Mouse (Mus musculus) spleen, postnatal 36 days (tissue): ENCODE data around the gene Zmym4.
"Not testable (repeated sequence)": the region's sequence is repeated elsewhere in the genome, so short reads cannot be mapped to it uniquely, and the experiment has no call there.

Experiments used
- DNase-seq, 2 experiments: peaks; one replicate each; pipeline ENCODE4 v3.0.0; 2022; ENCODE audit warnings: low spot score in 2 of 2, mixed read lengths in 1 of 2

Zmym4 gene

GRCm38 (mm10) chr4:126967864-126968821 is at the start of gene Zmym4:
Gene Zmym4 (minus strand): TSS chr4:126968135.
- DNase-seq: peak; percentile 89 to 93

- no peak for DNase-seq
These were observed 48.4 kb upstream of the Zmym4 start for GRCm38 (mm10) chr4:127016366-127016765.

GRCm38 (mm10) chr4:127015294-127015993 is 47.5 kb upstream of the Zmym4 start:
- peak; percentile 79 to 83 for DNase-seq

DNA sequence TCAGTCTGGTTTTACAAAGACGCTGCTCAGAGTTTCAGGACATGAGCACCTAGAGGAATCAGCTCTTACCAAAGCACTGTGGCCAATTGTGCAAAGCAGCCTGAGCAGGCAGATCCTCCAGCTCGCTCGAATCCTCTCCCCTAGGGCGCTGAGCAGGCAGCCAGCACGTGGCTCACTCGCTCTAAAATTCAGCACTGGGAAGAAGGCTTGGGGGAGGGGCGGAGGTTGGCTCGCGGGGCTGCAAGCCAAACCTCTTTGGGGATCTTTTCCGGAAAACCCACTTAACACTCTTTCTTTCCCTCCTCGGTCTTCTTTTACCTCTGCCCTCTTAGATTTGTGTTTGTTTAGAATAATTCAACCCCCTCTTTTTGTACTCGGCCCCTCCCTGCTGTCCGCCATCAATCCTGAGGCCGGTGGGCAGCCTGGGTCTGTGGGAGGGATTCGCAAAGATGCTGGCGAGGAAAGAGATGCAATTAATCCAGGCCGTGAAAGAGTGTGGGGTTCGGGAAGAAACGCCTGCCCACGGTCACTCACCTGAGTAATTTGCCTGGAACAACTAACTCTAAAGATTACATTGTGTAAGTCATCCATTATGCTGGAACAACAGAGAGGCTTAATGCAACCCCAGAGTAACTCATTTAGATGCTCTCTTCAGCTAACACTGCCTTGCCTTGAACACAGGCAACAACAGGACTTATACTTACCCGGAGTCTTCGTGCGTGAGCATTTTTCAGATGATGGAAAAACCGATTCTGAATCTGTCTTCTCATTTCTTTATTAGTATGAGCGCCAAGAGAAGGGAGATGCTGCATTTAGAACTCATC is 37.4 kb upstream of the Zmym4 start:
- DNase-seq: no peak

DNA sequence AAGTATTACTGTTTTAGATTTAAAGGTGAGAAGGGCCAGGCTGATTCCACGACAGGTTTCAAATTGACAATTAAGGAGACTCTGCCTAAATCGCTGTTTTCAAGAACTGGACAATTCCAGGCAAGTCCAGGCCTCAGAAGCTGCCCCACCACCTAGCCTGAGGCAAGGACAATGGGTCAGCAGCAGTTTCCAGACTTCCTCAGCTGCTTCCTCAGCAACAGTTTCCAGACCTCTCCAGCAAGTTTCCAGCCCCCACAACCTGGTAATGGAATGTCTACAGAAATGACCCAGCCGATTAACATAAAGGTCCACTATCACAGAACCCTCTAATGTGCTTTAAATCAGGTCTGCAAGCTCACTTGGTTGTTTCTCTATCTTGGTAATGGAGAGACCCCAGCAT is 36.4 kb upstream of the Zmym4 start:
- no peak for DNase-seq

DNA sequence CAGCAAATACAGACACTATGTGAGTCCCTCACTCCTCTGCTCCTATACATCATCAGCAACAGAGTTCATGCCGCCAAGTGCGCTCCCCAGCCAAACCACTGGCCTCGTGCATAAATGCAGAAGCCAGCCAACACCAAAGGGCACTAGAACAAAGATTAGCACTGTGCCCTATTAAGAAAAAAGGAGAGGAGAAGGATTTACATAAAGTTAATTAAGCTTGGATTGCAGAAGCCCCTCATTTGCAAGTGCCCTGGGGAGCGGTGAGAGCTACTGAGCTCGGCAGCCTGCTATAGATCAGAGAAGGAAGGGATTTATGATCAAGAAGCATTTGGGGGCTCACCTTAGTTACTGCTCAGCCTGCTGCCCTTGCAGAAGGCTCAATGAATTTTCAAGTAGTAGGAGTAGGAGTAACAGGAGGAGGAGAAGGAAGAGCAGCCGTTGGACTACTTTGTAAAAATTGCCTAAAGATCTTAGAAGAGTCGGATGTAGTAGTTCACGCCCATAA is 32.7 kb upstream of the Zmym4 start:
- DNase-seq: no peak

GRCm38 (mm10) chr4:126999372-126999771 is 31.4 kb upstream of the Zmym4 start:
- DNase-seq: not testable (repeated sequence)

- DNase-seq: no peak
These were observed 24.4 kb upstream of the Zmym4 start for GRCm38 (mm10) chr4:126992356-126992755.

DNA sequence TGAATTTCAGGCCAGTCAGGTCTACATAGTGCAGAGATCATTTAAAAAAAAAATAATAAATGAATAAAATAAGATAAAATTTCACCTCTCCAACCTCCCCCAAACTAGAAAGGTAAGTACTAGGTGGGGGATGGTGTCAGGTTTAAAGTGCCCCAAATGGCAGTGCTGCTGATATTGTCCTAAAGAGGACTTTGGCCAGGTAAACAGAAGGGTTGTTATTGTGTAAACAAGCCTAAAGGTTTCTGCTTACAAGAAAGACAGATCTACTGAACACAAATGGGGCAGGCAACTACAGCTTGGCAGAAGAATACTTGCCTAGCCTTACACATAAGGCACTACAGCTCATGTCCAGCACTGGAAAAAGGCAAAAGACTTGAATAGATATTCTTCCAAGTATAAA is 22.6 kb upstream of the Zmym4 start:
- no peak for DNase-seq

DNA sequence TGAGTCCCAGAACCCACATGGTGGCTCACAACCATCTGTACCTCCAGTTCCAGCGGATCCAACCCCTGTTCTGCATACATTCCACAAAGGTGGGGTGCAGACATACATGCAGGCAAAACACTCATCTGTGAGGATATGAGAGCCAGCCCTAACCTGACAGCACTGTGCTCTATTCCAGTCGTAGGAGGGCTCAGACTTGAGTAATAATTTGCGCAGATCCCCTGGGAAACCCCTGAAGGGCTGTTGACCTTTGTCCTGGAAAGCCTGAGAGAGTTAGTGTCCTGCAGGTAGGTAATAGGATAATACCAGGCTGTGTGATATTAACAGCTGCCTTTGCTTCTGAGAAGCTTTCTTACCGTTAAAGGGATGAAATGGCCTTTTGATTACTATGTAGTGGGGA is 20.6 kb upstream of the Zmym4 start:
- DNase-seq: no peak

DNA sequence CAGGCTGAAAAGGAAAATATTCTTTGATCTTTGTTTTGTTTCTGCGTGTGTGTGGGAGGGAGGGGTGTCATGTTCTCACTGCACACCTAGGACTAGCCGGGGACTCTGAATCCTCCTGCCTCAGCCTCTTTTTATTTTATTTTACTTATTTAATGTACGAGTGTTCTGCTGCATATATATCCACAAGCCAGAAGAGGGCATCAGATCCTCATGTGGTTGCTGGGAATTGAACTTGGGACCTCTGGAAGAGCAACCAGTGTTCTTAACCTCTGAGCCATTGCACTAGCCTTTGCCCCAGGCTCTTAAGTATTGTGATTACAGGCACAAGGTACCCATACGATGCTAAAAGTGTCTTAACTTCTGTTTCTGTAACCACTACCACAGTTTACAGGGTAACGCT is 18.8 kb upstream of the Zmym4 start:
- no peak for DNase-seq

- DNase-seq: not testable (repeated sequence)
These were observed 16.0 kb upstream of the Zmym4 start for GRCm38 (mm10) chr4:126983736-126984525.

DNA sequence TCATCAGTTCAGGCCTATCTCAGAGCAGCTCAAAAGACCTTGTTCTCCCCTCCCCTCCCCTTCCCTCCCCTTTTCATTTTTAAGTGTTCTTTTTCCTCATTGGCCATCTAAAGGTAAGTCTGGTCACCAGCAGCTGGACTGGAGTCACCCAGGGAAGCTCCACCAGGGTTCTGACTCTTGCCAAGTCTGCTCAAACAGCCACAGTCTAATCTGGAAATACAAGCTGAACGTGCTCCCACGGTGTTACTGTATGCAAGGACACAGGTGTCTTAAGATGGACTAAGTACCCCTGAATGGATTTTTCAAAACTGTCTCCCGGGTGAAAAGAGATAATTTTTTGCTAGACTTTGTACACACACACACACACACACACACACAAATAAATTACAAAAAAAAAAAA is 15.4 kb upstream of the Zmym4 start:
- DNase-seq: no peak

DNA sequence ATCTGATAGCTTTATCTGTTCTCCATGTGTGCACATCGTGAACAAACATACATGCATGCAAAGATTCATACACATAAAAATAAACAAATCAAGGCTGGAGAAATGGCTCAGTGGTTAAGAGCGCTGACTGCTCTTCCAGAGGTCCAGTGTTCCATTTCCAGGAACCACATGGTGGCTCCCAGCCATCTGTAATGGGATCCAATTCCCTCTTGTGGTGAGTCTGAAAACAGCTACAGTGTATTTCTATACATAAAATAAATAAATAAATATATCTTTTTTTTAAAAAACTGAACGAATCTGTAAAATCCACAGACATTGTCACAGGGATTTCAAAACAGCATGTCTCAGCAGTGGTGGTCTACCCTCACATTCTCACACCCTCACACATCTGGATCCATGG is 10.8 kb upstream of the Zmym4 start:
- DNase-seq: no peak

DNA sequence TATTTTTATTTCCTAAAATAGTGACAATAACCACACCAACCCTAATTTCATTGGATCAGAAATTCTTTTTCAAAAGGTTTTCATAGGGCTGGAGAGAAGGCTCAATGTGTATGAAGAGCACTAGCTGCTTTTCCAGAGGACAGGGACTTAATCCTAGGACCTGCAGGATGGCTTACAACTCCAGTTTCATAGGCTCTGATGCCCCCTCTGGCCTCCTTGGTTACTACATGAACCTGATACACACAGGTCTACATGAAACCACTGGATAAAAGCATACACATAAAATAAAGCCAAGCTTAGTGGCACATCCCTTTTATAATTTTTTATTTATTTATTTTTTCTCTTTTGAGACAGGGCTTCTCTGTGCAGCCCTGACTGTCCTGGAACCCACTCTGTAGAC is 9.5 kb upstream of the Zmym4 start:
- no peak for DNase-seq

- DNase-seq: peak in 1 of 2 experiments; percentile 2
These were observed 583 bp downstream of the Zmym4 start for GRCm38 (mm10) chr4:126967241-126967863.

DNA sequence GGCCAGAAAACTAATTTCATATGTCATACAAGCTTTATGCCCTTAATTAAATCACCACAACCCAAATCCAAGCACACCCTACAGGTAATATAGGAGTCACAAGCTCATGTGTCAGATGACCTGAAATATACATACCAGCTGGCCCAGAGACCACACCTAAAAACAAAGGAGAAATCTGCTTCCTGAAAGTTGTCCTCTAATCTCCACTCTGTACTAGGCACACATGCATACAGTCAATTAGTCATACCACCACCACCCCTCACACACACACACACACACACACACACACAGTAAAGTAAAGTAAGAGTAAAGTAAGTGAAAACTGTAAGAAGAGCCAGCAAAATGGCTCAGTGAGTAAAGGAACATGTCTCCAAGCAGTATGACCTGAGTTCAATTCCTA is 9.3 kb downstream of the Zmym4 start:
- no peak for DNase-seq

DNA sequence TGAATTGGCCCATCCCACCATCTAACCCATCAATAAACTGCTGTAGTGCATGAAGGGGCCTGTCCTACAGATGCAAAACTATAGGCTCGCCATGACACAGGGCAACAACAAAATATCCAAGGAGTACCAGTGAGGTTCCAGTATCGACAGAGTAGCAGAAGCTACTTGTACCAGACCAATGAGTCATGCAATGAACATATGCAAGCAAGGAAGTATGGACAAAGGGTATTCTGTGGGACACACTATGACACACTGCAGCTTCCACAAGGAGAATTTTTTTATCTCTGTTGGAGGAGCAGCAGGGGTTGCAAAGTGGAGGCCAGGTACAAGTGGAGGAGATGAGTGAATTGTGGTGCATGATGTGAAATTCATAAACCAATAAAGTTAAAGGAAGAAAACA is 9.7 kb downstream of the Zmym4 start:
- DNase-seq: no peak

DNA sequence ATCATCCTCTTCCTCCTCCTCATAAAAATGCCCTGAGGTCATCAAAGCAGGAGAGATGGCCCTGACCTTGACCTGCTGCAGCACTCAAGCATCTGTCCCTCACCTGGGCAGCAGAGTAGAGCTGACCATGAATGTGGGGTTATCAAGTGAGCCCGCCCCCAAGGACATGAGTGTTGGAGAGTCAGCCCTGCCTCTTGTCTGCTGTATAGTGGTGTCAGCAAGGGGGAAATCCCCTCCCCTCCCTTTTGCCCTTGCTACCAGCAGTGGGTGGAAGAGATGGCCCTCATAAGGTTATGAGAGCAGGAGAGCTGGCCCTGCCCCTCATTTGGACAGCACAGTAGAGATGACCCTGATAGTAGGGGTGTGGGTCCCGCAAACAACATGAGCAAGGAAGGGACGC is 10.5 kb downstream of the Zmym4 start:
- no peak for DNase-seq

GRCm38 (mm10) chr4:126950801-126951200 is 17.1 kb downstream of the Zmym4 start:
- DNase-seq: not testable (repeated sequence)

DNA sequence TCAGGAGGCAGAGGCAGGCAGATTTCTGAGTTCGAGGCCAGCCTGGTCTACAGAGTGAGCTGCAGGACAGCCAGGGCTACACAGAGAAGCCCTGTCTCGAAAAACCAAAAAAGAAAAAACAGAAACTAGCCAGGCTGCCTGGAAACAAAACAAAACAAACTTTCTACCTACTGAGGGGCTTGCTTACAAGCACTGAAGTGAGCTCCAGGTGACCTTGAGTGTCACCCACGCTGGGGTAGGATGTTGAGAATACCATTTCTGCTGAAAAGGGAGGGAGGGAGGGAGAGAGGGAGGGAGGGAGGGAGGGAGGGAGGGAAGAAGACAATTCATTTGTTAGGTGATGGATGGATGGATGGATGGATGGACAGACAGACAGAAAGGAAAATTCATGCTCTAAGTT is 24.5 kb downstream of the Zmym4 start:
- no peak for DNase-seq
